Mouse (Mus musculus) hindbrain, embryonic 16.5 days (tissue): ENCODE data around the gene Olfr427. TPM values are rescaled to one million over a fixed set of nuclear protein-coding genes. Genes with fewer than 3 reads are reported as not detected.
"Not testable (repeated sequence)": the region's sequence is repeated elsewhere in the genome, so short reads cannot be mapped to it uniquely, and the experiment has no call there.

ENCODE experiments used
- ATAC-seq: fragments of 200-750 bp; cut with Nextera tagmentation; 2 replicates; pipeline ENCODE4 v1.8.0; 2017; ENCODE audit warnings: moderate TSS enrichment, moderate library complexity
- H3K27ac ChIP-seq: fragments of 300-500 bp; sonication (generic); 2 replicates; pipeline ENCODE4 v1.5.1; 2014; ENCODE audit warnings: low read depth, mild to moderate bottlenecking, control low read depth, low read length, moderate library complexity
- H3K27me3 ChIP-seq: fragments of 300-500 bp; sonication (generic); replicated peaks from 2 replicates; pipeline ENCODE4 v1.6.1; 2014; ENCODE audit warnings: low read length; ENCODE audit not compliant: control insufficient read depth, insufficient read depth
- H3K36me3 ChIP-seq: fragments of 300-500 bp; sonication (generic); 2 replicates; pipeline ENCODE4 v1.6.1; 2014; ENCODE audit warnings: mild to moderate bottlenecking, low read length, moderate library complexity, mixed read lengths; ENCODE audit not compliant: control insufficient read depth, insufficient read depth
- H3K4me1 ChIP-seq: fragments of 300-500 bp; sonication (generic); 2 replicates; pipeline ENCODE4 v1.6.1; 2014; ENCODE audit warnings: low read depth, low read length; ENCODE audit not compliant: control insufficient read depth, insufficient read depth
- H3K4me2 ChIP-seq: fragments of 300-500 bp; sonication (generic); 2 replicates; pipeline ENCODE4 v1.6.1; 2014; ENCODE audit warnings: mild to moderate bottlenecking, low read length, control low read depth, moderate library complexity
- H3K4me3 ChIP-seq: fragments of 300-500 bp; sonication (generic); 2 replicates; pipeline ENCODE4 v1.5.1; 2014; ENCODE audit warnings: mild to moderate bottlenecking, low read length, control low read depth, moderate library complexity
- H3K9ac ChIP-seq: fragments of 300-500 bp; sonication (generic); 2 replicates; pipeline ENCODE4 v1.6.1; 2014; ENCODE audit warnings: low read depth, mild to moderate bottlenecking, control low read depth, low read length, moderate library complexity
- H3K9me3 ChIP-seq: fragments of 300-500 bp; sonication (generic); 2 replicates; pipeline ENCODE4 v1.6.1; 2014; ENCODE audit warnings: mild to moderate bottlenecking, low read length, moderate library complexity; ENCODE audit not compliant: control insufficient read depth
- WGBS: fragments of 180-500 bp; shearing (Covaris S2); extraction: QIAGEN DNeasy Blood & Tissue Kit; methylation state at CpG from one replicate; pipeline ENCODE4 v1.1.7; 2014; 5-methylcytosine and 5-hydroxymethylcytosine counted together
- polyA plus RNA-seq: library from polyadenylated mRNA; unstranded; fragments of >200 nt; fragmentation: Nextera tagmentation; extraction: Ambion mirVana; gene quantifications from 2 replicates; pipeline ENCODE4 v1.2.1, GENCODE M21; 2015

Olfr427 gene
- not detected in 2 replicates for polyA plus RNA-seq

DNA sequence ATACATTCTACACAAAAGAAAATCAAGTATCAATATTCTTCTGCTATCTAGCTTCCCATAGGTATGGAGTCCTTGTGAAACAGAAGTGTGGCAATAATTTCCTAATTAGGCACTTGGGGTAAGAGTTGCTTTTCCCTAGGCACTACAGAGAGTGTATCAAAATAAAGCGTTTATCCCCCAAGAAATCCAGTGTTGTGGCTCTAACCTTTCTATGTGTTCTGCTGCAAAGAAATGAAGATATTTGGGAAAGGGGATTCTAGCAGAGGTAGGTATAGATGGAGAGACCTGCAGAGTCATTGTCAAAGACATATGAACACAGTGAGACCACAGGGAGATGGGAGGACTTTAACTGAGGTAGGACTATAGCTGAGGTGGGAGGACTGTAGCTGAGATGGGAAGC lies at the start of gene Olfr427:
Olfr427 (plus strand) TSS at position 301 of the 400 bp plus-strand sequence.
- H3K27me3 ChIP-seq = no peaks in the 10 kb centered on the region
- WGBS = 97% methylated on average over 1 of the region's 1 CpGs

DNA sequence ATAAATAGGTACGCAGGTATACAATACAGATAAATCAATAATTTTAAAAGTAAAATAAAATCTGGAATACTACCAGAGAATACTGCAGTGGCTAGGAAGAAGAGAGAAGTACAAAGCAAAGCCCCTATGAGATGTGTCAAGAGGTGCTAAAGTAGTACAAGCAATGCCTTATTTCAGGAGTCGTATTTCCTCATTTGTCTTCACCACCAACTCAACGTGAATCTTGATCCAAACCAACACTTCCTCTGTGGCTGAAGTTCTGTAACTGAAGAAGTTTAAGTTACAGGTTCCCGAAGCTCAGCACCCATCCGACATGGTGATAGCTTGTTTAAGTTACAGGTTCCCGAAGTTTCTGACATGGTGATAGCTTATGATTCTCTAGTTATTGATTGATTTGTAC lies 48.5 kb upstream of the Olfr427 start:
- H3K4me3 ChIP-seq, H3K36me3 ChIP-seq, H3K27ac ChIP-seq, H3K9me3 ChIP-seq, H3K4me1 ChIP-seq, H3K27me3 ChIP-seq, H3K9ac ChIP-seq, ATAC-seq, H3K4me2 ChIP-seq: not testable (repeated sequence)
- 93% methylated on average over 6 of the region's 6 CpGs for WGBS

More for the DNA sequence above, at the start of gene Olfr427:
- H3K9me3 ChIP-seq = no peaks in the 10 kb centered on the region
- H3K4me2 ChIP-seq = no peak within 1 kb of the TSS
- no peak within 1 kb of the TSS for H3K27ac ChIP-seq
- no peak for ATAC-seq
- no peaks in the 10 kb centered on the region for H3K4me1 ChIP-seq
- no peak within 1 kb of the TSS for H3K4me3 ChIP-seq
- no peak within 1 kb of the TSS for H3K9ac ChIP-seq
- no peaks in the 10 kb centered on the region for H3K36me3 ChIP-seq

DNA sequence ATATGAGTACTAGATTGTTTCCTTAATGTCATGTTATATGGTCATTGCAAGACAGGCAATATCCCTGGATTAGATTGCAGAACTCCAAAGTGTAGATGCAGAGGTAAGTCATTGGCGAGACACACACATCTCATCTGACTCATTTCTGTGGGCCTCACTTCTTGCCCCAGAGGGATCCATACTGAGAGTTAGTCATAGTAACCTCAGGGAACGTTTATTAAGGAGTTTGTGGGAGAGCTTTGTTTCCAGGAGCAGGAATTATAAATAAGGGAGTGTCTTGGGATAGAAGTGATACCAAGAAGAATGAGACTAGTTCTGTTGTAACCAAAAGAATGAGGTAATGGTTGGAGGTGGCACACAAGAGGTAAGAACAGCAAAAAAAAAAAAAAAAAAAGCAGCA lies 47.8 kb upstream of the Olfr427 start, which contains the start of gene Olfr432:
Olfr432 (plus strand) TSS at position 313 of the 400 bp plus-strand sequence.
- Histone ChIP-seq H3K36me3 (no peaks in the 10 kb centered on the region), H3K4me3 (no peak within 1 kb of the TSS), H3K27me3 (no peaks in the 10 kb centered on the region), H3K27ac (no peak within 1 kb of the TSS), H3K4me2 (no peak within 1 kb of the TSS), H3K9me3 (no peaks in the 10 kb centered on the region), H3K4me1 (no peaks in the 10 kb centered on the region), H3K9ac (no peak within 1 kb of the TSS)
- no peak for ATAC-seq
- WGBS = 78% methylated on average over 2 of the region's 2 CpGs

DNA sequence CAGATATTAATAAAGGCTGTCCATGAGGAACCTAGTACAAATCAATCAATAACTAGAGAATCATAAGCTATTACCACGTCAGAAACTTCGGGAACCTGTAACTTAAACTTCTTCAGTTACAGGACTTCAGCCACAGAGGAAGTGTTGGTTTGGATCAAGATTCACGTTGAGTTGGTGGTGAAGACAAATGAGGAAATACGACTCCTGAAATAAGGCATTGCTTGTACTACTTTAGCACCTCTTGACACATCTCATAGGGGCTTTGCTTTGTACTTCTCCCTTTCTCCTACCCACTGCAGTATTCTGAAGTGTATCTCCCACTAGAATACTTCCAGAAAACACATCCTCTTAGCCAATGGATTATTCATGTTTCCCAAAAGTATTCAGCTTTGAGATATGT lies 47.3 kb upstream of the Olfr427 start:
- H3K4me2 ChIP-seq, H3K27ac ChIP-seq, H3K27me3 ChIP-seq, H3K9me3 ChIP-seq, H3K36me3 ChIP-seq, ATAC-seq, H3K9ac ChIP-seq, H3K4me3 ChIP-seq, H3K4me1 ChIP-seq: not testable (repeated sequence)
- 82% methylated on average over 3 of the region's 4 CpGs for WGBS

DNA sequence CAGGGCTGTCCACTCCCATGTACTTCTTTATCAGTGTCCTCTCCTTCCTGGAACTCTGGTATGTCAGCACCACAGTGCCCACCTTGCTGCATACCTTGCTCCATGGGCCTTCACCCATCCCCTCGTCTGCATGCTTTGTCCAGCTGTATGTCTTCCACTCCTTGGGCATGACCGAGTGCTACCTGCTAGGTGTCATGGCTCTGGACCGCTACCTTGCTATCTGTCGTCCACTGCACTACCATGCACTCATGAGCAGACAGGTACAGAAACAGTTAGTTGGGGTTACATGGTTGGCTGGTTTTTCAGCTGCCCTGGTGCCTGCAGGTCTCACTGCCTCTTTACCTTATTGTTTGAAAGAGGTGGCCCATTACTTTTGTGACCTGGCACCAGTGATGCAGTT lies 46.2 kb upstream of the Olfr427 start:
- ATAC-seq = no peak
- 93% methylated on average over 4 of the region's 4 CpGs for WGBS
- no peak overlapping the region for H3K9ac ChIP-seq
- no peaks in the 10 kb centered on the region for H3K9me3 ChIP-seq
- no peaks in the 10 kb centered on the region for H3K36me3 ChIP-seq
- no peaks in the 10 kb centered on the region for H3K27me3 ChIP-seq
- no peak overlapping the region for H3K4me2 ChIP-seq
- H3K27ac ChIP-seq = no peak overlapping the region
- H3K4me1 ChIP-seq = no peaks in the 10 kb centered on the region
- H3K4me3 ChIP-seq = no peak overlapping the region

DNA sequence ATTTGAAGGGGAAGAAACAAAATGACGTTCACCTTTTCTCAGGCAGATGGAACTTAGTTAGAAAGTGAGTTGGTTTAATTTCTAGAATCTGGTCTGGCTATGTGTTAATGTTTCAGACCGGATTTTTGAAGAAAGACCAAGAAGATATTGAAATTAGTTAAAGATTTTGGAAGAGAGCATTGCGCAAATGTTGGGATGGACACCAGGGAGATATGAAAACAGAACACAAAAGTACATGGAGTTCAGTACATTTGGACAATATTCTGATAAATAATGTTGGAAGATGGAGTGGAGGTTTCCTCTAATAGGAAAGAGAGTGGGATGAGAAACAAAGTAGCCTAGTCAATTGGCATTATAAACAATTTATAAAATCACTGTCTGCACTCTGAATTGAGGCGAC lies 45.2 kb upstream of the Olfr427 start:
- Histone ChIP-seq H3K27me3 (no peaks in the 10 kb centered on the region), H3K4me3 (no peak overlapping the region), H3K4me1 (no peaks in the 10 kb centered on the region), H3K36me3 (no peaks in the 10 kb centered on the region), H3K4me2 (no peak overlapping the region), H3K9me3 (no peaks in the 10 kb centered on the region), H3K27ac (no peak overlapping the region), H3K9ac (no peak overlapping the region)
- WGBS = 89% methylated on average over 4 of the region's 4 CpGs
- no peak for ATAC-seq

DNA sequence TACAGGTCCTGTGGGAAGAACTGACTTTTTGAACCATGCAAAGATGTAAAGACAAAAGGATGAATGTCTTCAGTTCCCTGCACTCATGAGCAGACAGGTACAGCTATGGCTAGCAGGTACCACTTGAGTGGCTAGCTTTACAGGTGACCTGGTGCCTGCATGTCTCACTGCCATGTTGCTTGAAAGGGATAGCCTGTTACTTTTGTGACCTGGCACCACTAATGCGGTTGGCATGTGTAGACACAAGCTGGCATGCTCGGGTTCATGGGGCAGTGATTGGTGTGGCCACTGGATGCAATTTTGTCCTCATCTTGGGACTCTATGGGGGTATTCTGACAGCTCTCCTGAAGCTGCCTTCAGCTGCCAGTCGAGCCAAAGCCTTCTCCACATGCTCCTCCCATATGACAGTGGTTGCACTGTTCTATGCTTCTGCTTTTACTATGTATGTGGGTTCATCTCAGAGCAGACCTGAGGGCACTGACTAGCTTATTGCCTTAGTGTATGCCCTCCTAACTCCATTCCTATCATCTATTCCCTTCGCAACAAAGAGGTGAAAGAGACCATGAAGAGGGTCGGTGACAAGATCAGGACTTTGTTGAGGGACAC lies 44.7 kb upstream of the Olfr427 start:
- H3K27ac ChIP-seq = no peak overlapping the region
- no peaks in the 10 kb centered on the region for H3K36me3 ChIP-seq
- H3K4me3 ChIP-seq = no peak overlapping the region
- no peaks in the 10 kb centered on the region for H3K27me3 ChIP-seq
- H3K4me1 ChIP-seq = no peaks in the 10 kb centered on the region
- H3K9ac ChIP-seq = no peak overlapping the region
- ATAC-seq = no peak
- H3K9me3 ChIP-seq = no peaks in the 10 kb centered on the region
- 83% methylated on average over 5 of the region's 5 CpGs for WGBS
- no peak overlapping the region for H3K4me2 ChIP-seq

DNA sequence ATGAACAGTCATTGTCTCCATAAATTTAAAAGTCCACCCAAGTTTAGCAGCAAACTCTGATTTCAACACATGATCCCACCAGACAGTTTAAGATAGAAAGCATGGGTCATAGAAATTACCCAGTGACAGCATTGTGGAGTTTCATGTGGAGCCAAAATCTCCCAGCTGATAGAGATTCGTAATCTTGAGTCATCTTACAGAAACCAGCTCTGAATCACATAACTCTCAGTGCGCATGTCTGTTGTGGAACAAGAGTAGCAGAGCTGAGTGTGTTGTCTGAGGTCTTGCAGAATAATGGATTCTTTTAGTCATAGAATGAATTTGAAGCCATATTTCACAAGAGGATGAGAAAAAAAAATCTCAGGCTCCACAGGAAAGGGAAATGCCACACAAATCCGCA lies 43.7 kb upstream of the Olfr427 start:
- H3K4me3 ChIP-seq = no peak overlapping the region
- no peaks in the 10 kb centered on the region for H3K27me3 ChIP-seq
- no peak overlapping the region for H3K4me2 ChIP-seq
- no peak overlapping the region for H3K27ac ChIP-seq
- WGBS = 86% methylated on average over 3 of the region's 3 CpGs
- ATAC-seq = no peak
- no peaks in the 10 kb centered on the region for H3K9me3 ChIP-seq
- no peaks in the 10 kb centered on the region for H3K4me1 ChIP-seq
- no peaks in the 10 kb centered on the region for H3K36me3 ChIP-seq
- H3K9ac ChIP-seq = no peak overlapping the region

DNA sequence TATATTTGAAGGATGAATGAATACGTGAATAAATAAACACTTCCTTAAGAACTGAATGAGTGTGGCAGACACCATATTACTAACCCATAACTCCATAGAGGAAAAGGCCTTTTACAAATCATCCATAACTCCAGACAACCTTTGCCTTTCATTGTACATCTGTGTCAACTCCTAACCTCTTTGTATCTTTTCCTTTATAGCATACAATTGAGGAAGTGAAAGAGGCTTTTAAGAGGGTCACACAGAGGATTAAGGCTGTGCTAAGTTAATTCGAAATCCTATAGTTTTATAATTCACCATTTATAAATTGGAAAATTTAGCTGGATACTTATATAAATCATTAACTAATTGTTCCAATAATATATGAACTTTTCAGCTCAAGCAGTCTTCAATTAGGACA lies 41.4 kb upstream of the Olfr427 start:
- Histone ChIP-seq H3K27me3 (no peaks in the 10 kb centered on the region), H3K36me3 (no peaks in the 10 kb centered on the region), H3K4me1 (no peaks in the 10 kb centered on the region), H3K4me2 (no peak overlapping the region), H3K9ac (no peak overlapping the region), H3K4me3 (no peak overlapping the region), H3K27ac (no peak overlapping the region), H3K9me3 (no peaks in the 10 kb centered on the region)
- WGBS = 90% methylated on average over 2 of the region's 2 CpGs
- no peak for ATAC-seq

DNA sequence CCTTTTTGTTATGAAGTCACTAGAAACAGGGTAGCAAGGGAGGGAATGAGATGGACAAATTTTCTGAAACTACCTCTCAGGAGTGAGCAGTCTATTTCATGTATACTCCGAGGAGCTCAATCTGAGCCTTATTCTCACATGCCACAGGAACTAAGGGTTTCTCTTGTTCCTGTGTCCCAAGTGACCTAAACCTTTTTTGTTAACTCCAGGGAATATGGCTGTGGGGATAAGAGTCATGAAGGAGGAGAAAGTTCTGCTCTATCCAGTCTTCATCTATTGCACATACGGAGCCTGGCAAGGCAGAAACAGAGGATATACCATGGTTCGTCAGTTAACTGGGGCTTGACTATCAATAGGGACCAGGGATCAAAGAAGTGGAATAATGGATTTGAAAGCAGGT lies 30.4 kb upstream of the Olfr427 start, which contains the start of gene Olfr430:
Olfr430 (plus strand) TSS at position 301 of the 400 bp plus-strand sequence.
- Histone ChIP-seq H3K4me1 (no peaks in the 10 kb centered on the region), H3K9ac (no peak within 1 kb of the TSS), H3K27me3 (no peaks in the 10 kb centered on the region), H3K27ac (no peak within 1 kb of the TSS), H3K36me3 (no peaks in the 10 kb centered on the region), H3K4me3 (no peak within 1 kb of the TSS), H3K4me2 (no peak within 1 kb of the TSS), H3K9me3 (no peaks in the 10 kb centered on the region)
- ATAC-seq = no peak
- WGBS = 91% methylated on average over 3 of the region's 3 CpGs
